Mouse (Mus musculus): ENCODE results near the gene Ctdspl. TPM values are rescaled to one million over a fixed set of nuclear protein-coding genes. Genes with fewer than 3 reads are reported as not detected.

Gene Ctdspl
- polyA plus RNA-seq, 1 experiment from 2014 or later = 2.7 TPM

- Histone ChIP-seq H3K9ac (no peak overlapping the region), H3K9me3 (replicated peaks) (no peaks in the 10 kb centered on the region), H3K36me3 (no peaks in the 10 kb centered on the region), H3K4me2 (no peak overlapping the region), H3K27me3 (no peaks in the 10 kb centered on the region), H3K4me3 (replicated peaks) (no peak overlapping the region), H3K27ac (no peak overlapping the region), H3K4me1 (replicated peaks) (peaks cover 30% of the 10 kb centered on the region)
- WGBS (ENCODE audit: insufficient replicate concordance) = 66% methylated on average over 4 of the region's 4 CpGs
- DNase-seq = no peak
- no peak for ATAC-seq (ENCODE audit: low read depth)
Observed at GRCm38 (mm10) chr9:118949654-118950053, 23.4 kb downstream of the Ctdspl start.

DNA sequence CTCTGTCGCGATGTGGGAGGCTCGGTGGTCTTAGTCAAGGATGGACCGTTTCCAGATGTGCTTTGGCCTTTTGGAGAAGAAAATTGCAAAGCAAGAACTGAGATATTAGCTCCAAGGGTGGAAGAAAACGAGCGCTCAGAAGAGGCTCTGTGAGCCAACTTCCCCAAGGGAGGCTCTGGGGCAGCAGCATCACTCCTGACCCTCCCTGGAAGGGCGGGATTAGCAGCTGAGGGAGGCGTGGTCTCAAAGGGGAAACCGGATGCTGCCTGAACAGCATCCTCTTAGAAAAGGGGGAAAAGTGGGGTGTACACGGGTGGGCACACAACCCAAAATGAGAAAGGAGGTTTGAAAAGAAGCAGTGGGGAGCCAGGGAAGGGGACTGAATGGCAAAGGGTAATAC, 23.8 kb downstream of the Ctdspl start:
- no peak for ATAC-seq (ENCODE audit: low read depth)
- Histone ChIP-seq H3K4me3 (replicated peaks) (no peak overlapping the region), H3K27me3 (no peaks in the 10 kb centered on the region), H3K9ac (no peak overlapping the region), H3K4me1 (replicated peaks) (peaks cover 29% of the 10 kb centered on the region; the same call in 1 of the 2 replicates), H3K4me2 (no peak overlapping the region), H3K36me3 (no peaks in the 10 kb centered on the region), H3K9me3 (replicated peaks) (no peaks in the 10 kb centered on the region), H3K27ac (no peak overlapping the region)
- WGBS (ENCODE audit: insufficient replicate concordance) = 53% methylated on average over 10 of the region's 10 CpGs
- no peak for DNase-seq

GRCm38 (mm10) chr9:118950751-118951150, 24.5 kb downstream of the Ctdspl start:
- Histone ChIP-seq H3K4me2 (no peak overlapping the region), H3K4me3 (replicated peaks) (no peak overlapping the region), H3K4me1 (replicated peaks) (peaks cover 25% of the 10 kb centered on the region; the same call in 1 of the 2 replicates), H3K27ac (no peak overlapping the region), H3K9ac (no peak overlapping the region), H3K9me3 (replicated peaks) (no peaks in the 10 kb centered on the region), H3K36me3 (no peaks in the 10 kb centered on the region), H3K27me3 (no peaks in the 10 kb centered on the region)
- DNase-seq (no peak), ATAC-seq (ENCODE audit: low read depth) (no peak)
- 75% methylated on average over 2 of the region's 2 CpGs for WGBS (ENCODE audit: insufficient replicate concordance)

DNA sequence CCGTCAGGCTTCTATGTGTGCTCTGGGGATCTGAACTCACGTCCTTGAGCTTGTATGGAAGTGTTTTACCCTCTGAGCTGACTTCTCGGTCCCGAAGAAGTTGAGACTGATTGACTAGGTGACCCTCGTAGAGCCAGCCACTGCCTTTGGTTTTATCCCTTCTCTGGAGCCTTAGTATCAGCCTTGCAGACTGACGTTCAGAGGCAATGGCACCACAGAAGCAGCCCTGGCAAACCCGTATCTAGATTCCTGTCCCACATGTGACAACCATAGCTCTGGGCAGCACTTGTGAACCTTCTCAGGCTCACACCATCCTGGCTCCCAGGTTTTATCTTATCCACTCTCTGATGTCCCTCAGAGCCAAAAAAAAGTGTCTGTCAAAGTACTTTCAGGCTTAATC, 25.1 kb downstream of the Ctdspl start:
- no peak overlapping the region for H3K27ac ChIP-seq
- peaks cover 25% of the 10 kb centered on the region; the same call in 1 of the 2 replicates for H3K4me1 ChIP-seq (replicated peaks)
- WGBS (ENCODE audit: insufficient replicate concordance) = 77% methylated on average over 7 of the region's 7 CpGs

DNA sequence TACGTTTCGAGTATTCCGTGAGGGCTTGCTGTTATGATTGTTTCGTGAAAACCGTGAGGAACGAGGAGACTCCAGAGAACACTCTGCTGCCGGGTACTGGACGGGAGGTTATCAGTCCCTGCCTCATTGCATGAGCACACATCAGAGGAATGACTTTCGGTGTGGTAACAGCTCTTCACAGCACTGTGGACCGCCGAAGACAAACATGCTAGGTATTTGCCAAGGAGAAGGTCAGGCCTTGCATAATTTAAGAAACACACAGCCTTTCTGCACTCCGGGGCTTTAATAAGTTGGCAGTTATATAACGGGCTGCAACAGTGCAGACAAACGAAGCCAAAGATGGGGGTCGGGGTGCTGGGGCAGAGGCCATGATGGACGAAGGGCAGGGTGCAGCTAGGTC, 25.9 kb downstream of the Ctdspl start:
- DNase-seq (no peak), ATAC-seq (ENCODE audit: low read depth) (peak; percentile 54; the same call in 1 of the 2 replicates)

More for the DNA sequence above, 25.1 kb downstream of the Ctdspl start:
- ATAC-seq (ENCODE audit: low read depth) (no peak), DNase-seq (no peak)
- Histone ChIP-seq H3K4me2 (no peak overlapping the region), H3K4me3 (replicated peaks) (no peak overlapping the region), H3K9me3 (replicated peaks) (no peaks in the 10 kb centered on the region), H3K9ac (no peak overlapping the region), H3K27me3 (no peaks in the 10 kb centered on the region), H3K36me3 (no peaks in the 10 kb centered on the region)

DNA sequence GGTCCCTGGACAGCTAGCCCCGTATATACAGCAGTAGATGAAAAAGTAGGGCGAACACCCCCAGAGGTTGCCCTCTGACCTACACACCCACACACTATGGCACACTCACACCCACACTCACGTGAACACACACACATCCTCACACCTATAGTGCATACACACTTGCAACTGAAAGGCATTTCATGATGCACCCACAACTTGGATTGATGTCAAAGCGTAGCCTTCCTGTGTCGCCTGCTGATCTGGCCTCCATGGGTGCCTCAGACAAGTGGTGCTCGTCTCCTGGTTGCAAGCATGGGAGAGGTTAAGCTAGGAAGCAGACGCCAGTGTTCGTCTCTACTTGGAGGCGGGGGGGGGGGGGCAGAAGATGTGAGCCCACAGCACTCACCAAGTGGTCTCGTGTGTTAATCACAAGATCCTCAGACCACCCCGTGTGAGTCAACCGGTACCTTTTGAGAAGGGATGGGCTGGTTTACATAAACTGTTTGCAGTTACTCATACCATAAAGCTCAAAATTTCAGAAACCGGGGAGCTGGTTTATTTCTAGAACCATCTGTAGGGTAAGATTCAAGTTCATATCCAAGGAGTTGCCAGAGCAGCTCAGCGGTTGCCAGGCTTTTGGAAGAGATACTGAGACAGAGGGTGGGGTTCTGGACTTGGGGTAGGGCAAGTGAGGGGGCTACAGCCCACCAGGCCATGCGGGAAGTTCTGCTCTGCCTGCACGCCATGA, 27.4 kb downstream of the Ctdspl start:
- H3K9ac ChIP-seq = no peak overlapping the region
- H3K4me2 ChIP-seq = no peak overlapping the region
- WGBS (ENCODE audit: insufficient replicate concordance) = 81% methylated on average over 16 of the region's 16 CpGs
- H3K36me3 ChIP-seq = no peaks in the 10 kb centered on the region
- no peaks in the 10 kb centered on the region for H3K27me3 ChIP-seq
- DNase-seq = no peak
- ATAC-seq (ENCODE audit: low read depth) = no peak
- H3K27ac ChIP-seq = no peak overlapping the region
- peaks cover 26% of the 10 kb centered on the region; the same call in 1 of the 2 replicates for H3K4me1 ChIP-seq (replicated peaks)
- no peaks in the 10 kb centered on the region for H3K9me3 ChIP-seq (replicated peaks)
- no peak overlapping the region for H3K4me3 ChIP-seq (replicated peaks)

More for the DNA sequence above, 25.9 kb downstream of the Ctdspl start:
- Histone ChIP-seq H3K27me3 (no peaks in the 10 kb centered on the region), H3K36me3 (no peaks in the 10 kb centered on the region), H3K4me3 (replicated peaks) (no peak overlapping the region), H3K27ac (no peak overlapping the region), H3K9me3 (replicated peaks) (no peaks in the 10 kb centered on the region), H3K9ac (no peak overlapping the region), H3K4me1 (replicated peaks) (peaks cover 25% of the 10 kb centered on the region; the same call in 1 of the 2 replicates), H3K4me2 (no peak overlapping the region)
- 72% methylated on average over 16 of the region's 16 CpGs for WGBS (ENCODE audit: insufficient replicate concordance)

DNA sequence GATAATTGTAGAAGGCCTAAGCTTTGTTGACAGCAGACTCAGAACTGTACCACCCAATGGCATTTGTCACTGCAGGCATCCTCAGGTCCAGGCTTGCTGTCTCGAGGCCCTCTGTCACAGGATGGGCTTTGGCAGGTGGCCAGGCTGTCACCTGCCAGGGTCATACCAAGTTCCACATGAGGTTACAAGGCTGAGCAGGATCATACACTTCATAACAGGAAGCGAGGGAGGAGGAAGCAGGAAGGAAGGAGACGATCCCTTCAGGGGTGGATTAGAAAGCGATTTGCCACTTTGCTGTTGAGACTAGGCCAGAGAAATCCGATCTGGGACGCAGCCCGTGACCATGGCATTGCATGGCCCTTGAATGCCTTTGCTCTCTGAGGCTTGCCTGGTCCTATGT, 32.5 kb downstream of the Ctdspl start:
- 48% methylated on average over 7 of the region's 7 CpGs for WGBS (ENCODE audit: insufficient replicate concordance)
- no peaks in the 10 kb centered on the region for H3K27me3 ChIP-seq
- H3K4me1 ChIP-seq (replicated peaks) = peaks cover 16% of the 10 kb centered on the region
- no peak overlapping the region for H3K9ac ChIP-seq
- no peaks in the 10 kb centered on the region for H3K9me3 ChIP-seq (replicated peaks)
- H3K36me3 ChIP-seq = no peaks in the 10 kb centered on the region
- DNase-seq = no peak
- no peak overlapping the region for H3K4me3 ChIP-seq (replicated peaks)
- no peak for ATAC-seq (ENCODE audit: low read depth)
- no peak overlapping the region for H3K27ac ChIP-seq
- no peak overlapping the region for H3K4me2 ChIP-seq

DNA sequence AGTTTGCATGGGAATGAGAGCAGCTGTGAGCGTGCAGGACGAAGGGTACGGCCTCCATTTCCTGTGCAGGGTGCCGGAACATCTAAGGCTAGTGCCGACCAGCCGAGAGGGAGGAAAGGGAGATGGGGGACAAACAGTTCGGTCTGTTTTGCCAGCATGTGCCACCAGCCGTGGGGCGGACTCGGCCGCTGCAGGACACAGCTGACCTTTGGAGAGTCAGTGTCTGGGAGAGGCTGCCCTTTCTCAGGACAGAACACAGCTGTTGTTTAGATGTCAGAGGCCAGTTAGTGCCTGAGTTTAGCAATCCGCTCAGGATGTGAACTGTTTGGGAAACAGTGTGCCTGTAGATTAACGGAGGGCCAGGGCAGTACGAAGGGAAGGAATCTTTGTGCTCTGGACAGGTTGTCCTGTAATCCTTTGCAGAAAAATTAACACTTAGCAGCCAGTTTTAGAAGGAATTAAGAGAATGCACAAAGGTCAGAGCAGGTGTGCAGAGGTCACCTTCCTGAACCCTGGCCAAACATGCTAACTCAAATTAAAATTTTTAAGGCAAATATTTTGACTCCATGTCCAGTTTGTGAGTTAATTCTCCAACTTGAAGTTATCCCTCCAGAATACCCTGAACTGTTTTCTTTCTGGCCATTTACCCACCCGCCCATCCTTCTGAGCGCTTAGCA, 34.3 kb downstream of the Ctdspl start:
- DNase-seq (no peak), ATAC-seq (ENCODE audit: low read depth) (peak; percentile 67)
- Histone ChIP-seq H3K4me3 (replicated peaks) (no peak overlapping the region), H3K27ac (peak overlapping the region; percentile 34), H3K9ac (no peak overlapping the region), H3K27me3 (no peaks in the 10 kb centered on the region), H3K4me1 (replicated peaks) (peaks cover 16% of the 10 kb centered on the region), H3K4me2 (peak overlapping the region; percentile 24; the same call in 1 of the 2 replicates), H3K9me3 (replicated peaks) (no peaks in the 10 kb centered on the region), H3K36me3 (no peaks in the 10 kb centered on the region)
- 50% methylated on average over 16 of the region's 16 CpGs for WGBS (ENCODE audit: insufficient replicate concordance)

- H3K36me3 ChIP-seq = peaks cover 8% of the 10 kb centered on the region
- H3K4me1 ChIP-seq (replicated peaks) = peaks cover 16% of the 10 kb centered on the region
- no peaks in the 10 kb centered on the region for H3K27me3 ChIP-seq
- H3K27ac ChIP-seq = no peak overlapping the region
- no peaks in the 10 kb centered on the region for H3K9me3 ChIP-seq (replicated peaks)
- no peak for ATAC-seq (ENCODE audit: low read depth)
- no peak overlapping the region for H3K9ac ChIP-seq
- 76% methylated on average over 9 of the region's 9 CpGs for WGBS (ENCODE audit: insufficient replicate concordance)
- H3K4me3 ChIP-seq (replicated peaks) = no peak overlapping the region
- H3K4me2 ChIP-seq = no peak overlapping the region
- DNase-seq = no peak
Observed at GRCm38 (mm10) chr9:118963149-118963548, 36.9 kb downstream of the Ctdspl start.

DNA sequence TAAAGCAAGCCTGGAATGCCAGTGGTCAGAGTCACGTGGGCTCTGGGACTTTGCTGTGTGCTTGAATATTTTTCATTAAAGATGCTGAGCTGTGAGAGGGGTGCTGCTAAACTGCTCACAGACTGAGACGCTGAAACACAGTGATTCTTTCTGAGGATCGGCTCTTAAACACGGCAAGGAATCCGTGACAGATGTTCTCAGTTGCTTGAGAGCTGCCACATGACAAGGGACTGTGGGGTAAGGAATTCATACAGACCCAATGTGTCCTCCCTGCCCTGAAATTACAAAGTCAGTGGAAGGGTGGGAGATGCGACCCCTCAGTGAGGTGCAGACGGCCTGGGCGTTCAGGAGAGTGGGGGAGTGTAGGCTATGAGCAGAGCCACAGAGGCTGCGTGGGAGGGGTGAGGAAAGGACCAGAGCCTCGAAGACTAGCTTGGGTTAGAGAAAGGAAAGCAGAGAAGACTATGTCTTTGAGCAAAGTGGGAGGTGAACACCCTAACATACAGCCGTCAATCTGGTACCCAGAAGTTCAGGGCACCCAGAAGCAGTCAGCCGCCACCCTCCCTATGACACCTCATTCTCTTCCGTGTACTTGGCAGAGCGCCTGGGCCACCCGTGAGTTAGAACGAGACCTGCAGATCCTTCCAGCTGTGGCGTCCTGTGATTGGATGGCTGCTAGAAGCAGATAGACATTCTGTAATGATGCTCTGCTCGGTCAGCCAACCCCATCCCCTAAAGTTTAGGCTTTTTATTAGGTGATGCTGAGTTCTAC, 38.2 kb downstream of the Ctdspl start:
- H3K4me1 ChIP-seq (replicated peaks) = peaks cover 16% of the 10 kb centered on the region
- no peak overlapping the region for H3K27ac ChIP-seq
- no peak overlapping the region for H3K4me2 ChIP-seq
- ATAC-seq (ENCODE audit: low read depth) = no peak
- H3K9ac ChIP-seq = no peak overlapping the region
- H3K27me3 ChIP-seq = no peaks in the 10 kb centered on the region
- no peak for DNase-seq
- 70% methylated on average over 18 of the region's 18 CpGs for WGBS (ENCODE audit: insufficient replicate concordance)
- H3K9me3 ChIP-seq (replicated peaks) = no peaks in the 10 kb centered on the region
- peaks cover 8% of the 10 kb centered on the region for H3K36me3 ChIP-seq
- H3K4me3 ChIP-seq (replicated peaks) = no peak overlapping the region

GRCm38 (mm10) chr9:118969810-118970209, 43.6 kb downstream of the Ctdspl start:
- Histone ChIP-seq H3K27me3 (no peaks in the 10 kb centered on the region), H3K9me3 (replicated peaks) (no peaks in the 10 kb centered on the region), H3K4me2 (no peak overlapping the region), H3K27ac (no peak overlapping the region), H3K4me1 (replicated peaks) (peaks cover 14% of the 10 kb centered on the region), H3K4me3 (replicated peaks) (no peak overlapping the region), H3K36me3 (peaks cover 8% of the 10 kb centered on the region), H3K9ac (no peak overlapping the region)
- DNase-seq (no peak), ATAC-seq (ENCODE audit: low read depth) (no peak)
- WGBS (ENCODE audit: insufficient replicate concordance) = 81% methylated on average over 4 of the region's 4 CpGs
